16 mouse cellular contexts compared by ENCODE assay signal in genomic region chr7:83645476-83645875, GRCm38 (mm10). TPM values are rescaled to one million over a fixed set of nuclear protein-coding genes. Genes with fewer than 3 reads are reported as not detected.
A peak's percentile ranks its signal among the peaks of the same experiment; 100 is the strongest.
DNase-seq lines count a peak whose midpoint lies in the region; TF ChIP-seq lines count a peak whose summit lies in the region.
"Had no signal": no experiment of that assay in that cellular context is flagged by ENCODE, and none has a peak within 500 bp of the region (broad histone marks: within the 10 kb centered on the region; RNA-seq: fewer than 3 reads in every experiment).

No protein-coding gene starts in this region.

- no peak for TF ChIP-seq CTCF in gastrocnemius, adult 2 months (IDR thresholded peaks at IDR 0.05)

- WGBS in macrophage (ENCODE audit: missing documents): 5% methylated on average over 4 of the region's 5 CpGs

- H3K27ac ChIP-seq in gastrocnemius, adult 2 months: no peak overlapping the region
- peak overlapping the region; percentile 58 for H3K27ac ChIP-seq in macrophage
- H3K27ac ChIP-seq: forebrain, embryonic 10.5 days; hindbrain, embryonic 13.5 days; liver, embryonic 13.5 days; neural tube, embryonic 15.5 days had no signal

- H3K36me3 ChIP-seq in macrophage (ENCODE audit: inconsistent target): peaks cover 59% of the 10 kb centered on the region
- peaks cover 39% of the 10 kb centered on the region for H3K36me3 ChIP-seq in splenic B cell, adult 2 months (ENCODE audit: control insufficient read depth, insufficient read depth, low read length, poor library complexity, severe bottlenecking)
- H3K36me3 ChIP-seq: hindbrain, embryonic 13.5 days had no signal

- DNase-seq in gastrocnemius, adult 18-20 months (ENCODE audit: low spot score): peak; percentile 20
- no peak for DNase-seq in gastrocnemius, adult 2 months
- DNase-seq in lung, postnatal 36 days: peak; percentile 66
- DNase-seq in lung, postnatal 10 days: no peak
- DNase-seq in splenic B cell, adult 2 months (ENCODE audit: low read depth, low spot score): peak; percentile 89
- no peak for DNase-seq in right cerebral cortex, postnatal 14 days
- DNase-seq in adrenal gland, postnatal 14 days: no peak
- DNase-seq: gastrocnemius, postnatal 36 days; kidney, postnatal 14 days; liver, embryonic 13.5 days; right cerebral cortex, adult 18-20 months had no signal

- H3K79me2 ChIP-seq in macrophage (ENCODE audit: inconsistent target): peaks cover 30% of the 10 kb centered on the region; the same call in 1 of the 2 replicates

- H3K4me3 ChIP-seq in gastrocnemius, adult 2 months: no peak overlapping the region
- no peak overlapping the region for H3K4me3 ChIP-seq in macrophage (ENCODE audit: inconsistent target)
- H3K4me3 ChIP-seq: forebrain, embryonic 10.5 days; hindbrain, embryonic 13.5 days; liver, embryonic 13.5 days; neural tube, embryonic 15.5 days had no signal

- intact Hi-C loops in gastrocnemius, adult 2 months (cut with DNase I): no loop called here

- no peaks in the 10 kb centered on the region for H3K27me3 ChIP-seq in splenic B cell, adult 2 months (ENCODE audit: control insufficient read depth, insufficient read depth, low read length, poor library complexity, severe bottlenecking)
- H3K27me3 ChIP-seq: hindbrain, embryonic 13.5 days; liver, embryonic 13.5 days; neural tube, embryonic 15.5 days; Patski had no signal

RNA-seq across cellular contexts. Expression of gene Stard5, which starts 13.7 kb away (rescaled TPM):
- total RNA-seq in gastrocnemius, adult 18-20 months (2021): 1 to 10 TPM; 3.1 to 4.1 TPM
- total RNA-seq in gastrocnemius, adult 2 months (2021): 1 to 10 TPM; 3.7 to 4.9 TPM
- 100 to 1,000 TPM in 3 of 26 experiments, 10 to 100 TPM in 23; 43.6 to 155 (median 65.3) TPM for total RNA-seq in macrophage (2018; cell fraction: chromatin; rRNA removed)
- total RNA-seq in macrophage (2018; cell fraction: cytosol; rRNA removed): 10 to 100 TPM; 24.2 to 49.4 (median 32.9) TPM
- 100 to 1,000 TPM in 2 of 26 experiments, 10 to 100 TPM in 24; 38.4 to 155 (median 62.9) TPM for total RNA-seq in macrophage (2018; cell fraction: nucleus; rRNA removed)
- 28.1 to 48.0 TPM (median 29.5 TPM) in 3 replicates for polyA plus RNA-seq in macrophage (2018)
- total RNA-seq in adrenal gland, postnatal 14 days (2021): 32.8 and 40.5 TPM in 2 replicates

Comparison
In these comparisons a context has a peak if more than half of its experiments do, and no peak if none do; other contexts are left out.
1. DNase-seq: peak in gastrocnemius, adult 18-20 months (single experiment), lung, postnatal 36 days (single experiment) and splenic B cell, adult 2 months (single experiment); none in gastrocnemius, adult 2 months (single experiment), lung, postnatal 10 days (single experiment), right cerebral cortex, postnatal 14 days (single experiment) and adrenal gland, postnatal 14 days (single experiment).